Comparison of ENCODE assay signal across 8 mouse cellular contexts in the genomic region with DNA sequence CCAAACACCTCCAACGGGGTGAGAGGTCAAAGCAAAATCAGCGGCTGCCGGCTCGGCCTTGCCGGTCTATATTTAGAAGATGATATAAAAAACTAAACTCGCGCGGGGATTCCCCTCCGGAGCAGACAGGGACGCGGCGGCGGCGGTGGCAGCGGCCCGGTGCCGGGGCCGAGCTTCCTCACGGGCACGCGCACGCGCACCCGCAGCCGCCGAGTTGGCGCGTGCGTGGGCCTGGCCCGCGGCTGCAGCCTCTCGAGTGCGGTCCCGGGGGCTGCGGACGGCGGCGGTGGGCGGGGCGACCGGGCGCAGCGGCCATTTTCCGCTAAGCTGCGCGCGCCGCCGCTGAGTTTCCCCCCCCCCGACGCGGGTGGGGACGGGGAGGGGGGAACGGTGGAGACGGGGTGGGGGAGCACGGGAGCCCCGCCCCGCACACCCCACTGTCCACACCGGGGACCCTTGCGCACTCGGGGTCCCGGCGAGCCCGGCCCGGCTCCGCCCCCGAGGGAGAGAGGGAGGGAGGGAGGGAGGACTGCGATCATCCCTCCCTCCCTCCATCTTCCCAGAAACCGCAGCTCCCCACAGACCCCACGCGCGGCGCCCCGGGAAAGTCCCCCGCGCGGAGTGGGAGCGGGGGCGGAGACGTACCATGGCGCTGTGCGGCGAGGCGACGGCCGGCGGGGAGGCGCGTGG. TPM values are rescaled to one million over a fixed set of nuclear protein-coding genes. Genes with fewer than 3 reads are reported as not detected.
DNase-seq lines count a peak whose midpoint lies in the region; ATAC-seq and TF ChIP-seq lines count a peak whose summit lies in the region.

No protein-coding gene starts in this region.

- no peaks in the 10 kb centered on the region for H3K36me3 ChIP-seq in embryonic facial prominence, embryonic 11.5 days (replicated peaks; ENCODE audit: control insufficient read depth, insufficient read depth, low read depth, low read length)
- no peaks in the 10 kb centered on the region for H3K36me3 ChIP-seq in kidney, embryonic 14.5 days (ENCODE audit: control insufficient read depth, insufficient read depth, low read length)
- H3K36me3 ChIP-seq in liver, embryonic 13.5 days: no peaks in the 10 kb centered on the region
- H3K36me3 ChIP-seq in neural tube, embryonic 11.5 days (ENCODE audit: control insufficient read depth, insufficient read depth, low read length): no peaks in the 10 kb centered on the region
- no peaks in the 10 kb centered on the region for H3K36me3 ChIP-seq in stomach, postnatal 0 days (ENCODE audit: control insufficient read depth, insufficient read depth, low read length)

- H3K4me3 ChIP-seq in embryonic facial prominence, embryonic 11.5 days (ENCODE audit: low read depth, low read length): peak overlapping the region; percentile 81
- peak overlapping the region; percentile 82 for H3K4me3 ChIP-seq in kidney, embryonic 14.5 days (ENCODE audit: low read length)
- peak overlapping the region; percentile 76 for H3K4me3 ChIP-seq in liver, embryonic 13.5 days (replicated peaks)
- H3K4me3 ChIP-seq in neural tube, embryonic 11.5 days (ENCODE audit: low read depth, low read length): peak overlapping the region; percentile 86
- peak overlapping the region; percentile 75 for H3K4me3 ChIP-seq in stomach, postnatal 0 days (ENCODE audit: low read depth, low read length)

- peaks cover 9% of the 10 kb centered on the region for H3K4me1 ChIP-seq in embryonic facial prominence, embryonic 11.5 days (ENCODE audit: control insufficient read depth, insufficient read depth, low read length)
- peaks cover 24% of the 10 kb centered on the region for H3K4me1 ChIP-seq in kidney, embryonic 14.5 days (ENCODE audit: control insufficient read depth, insufficient read depth, low read length)
- H3K4me1 ChIP-seq in liver, embryonic 13.5 days (replicated peaks): peaks cover 73% of the 10 kb centered on the region
- peaks cover 17% of the 10 kb centered on the region for H3K4me1 ChIP-seq in neural tube, embryonic 11.5 days (ENCODE audit: control insufficient read depth, insufficient read depth, low read length)
- H3K4me1 ChIP-seq in stomach, postnatal 0 days (replicated peaks; ENCODE audit: control insufficient read depth, insufficient read depth): peaks cover 4% of the 10 kb centered on the region; the same call in 1 of the 2 replicates

- TF ChIP-seq CTCF in stomach, postnatal 0 days (IDR thresholded peaks at IDR 0.05; ENCODE audit: low read depth): no peak

- peak overlapping the region; percentile 83 for H3K9ac ChIP-seq in embryonic facial prominence, embryonic 11.5 days (replicated peaks; ENCODE audit: low read length)
- peak overlapping the region; percentile 86 for H3K9ac ChIP-seq in kidney, embryonic 14.5 days (ENCODE audit: low read depth, low read length)
- peak overlapping the region; percentile 76 for H3K9ac ChIP-seq in liver, embryonic 13.5 days
- peak overlapping the region; percentile 90 for H3K9ac ChIP-seq in neural tube, embryonic 11.5 days (ENCODE audit: low read length)
- H3K9ac ChIP-seq in stomach, postnatal 0 days (ENCODE audit: low read length): peak overlapping the region; percentile 81

- no peak for ATAC-seq in embryonic facial prominence, embryonic 11.5 days (replicated peaks; ENCODE audit: insufficient number of reproducible peaks, low FRiP score, low TSS enrichment, low read depth)
- ATAC-seq in kidney, embryonic 14.5 days (ENCODE audit: low FRiP score, low TSS enrichment): peak; percentile 0; the same call in 1 of the 2 replicates
- peak; percentile 3; the same call in 1 of the 2 replicates for ATAC-seq in liver, embryonic 13.5 days (ENCODE audit: low read depth)
- no peak for ATAC-seq in neural tube, embryonic 11.5 days (ENCODE audit: insufficient read depth, low FRiP score, low TSS enrichment)
- ATAC-seq in stomach, postnatal 0 days (ENCODE audit: low FRiP score, low TSS enrichment): peak; percentile 18

- peak; percentile 76 to 89 for DNase-seq in left cerebral cortex, adult 18-20 months (ENCODE audit: low spot score in 2 of 2)
- DNase-seq in left cerebral cortex, adult 11 months (ENCODE audit: low spot score): no peak
- peak; percentile 80 for DNase-seq in embryonic facial prominence, embryonic 11.5 days (ENCODE audit: low spot score)
- DNase-seq in heart, adult 9 months (ENCODE audit: low spot score in 2 of 2): peak; percentile 90
- DNase-seq in liver, embryonic 13.5 days: no peak
- DNase-seq in neural tube, embryonic 11.5 days (ENCODE audit: low spot score): peak; percentile 87
- DNase-seq in stomach, postnatal 0 days (ENCODE audit: low spot score): peak; percentile 77

- no peaks in the 10 kb centered on the region for H3K9me3 ChIP-seq in embryonic facial prominence, embryonic 11.5 days (replicated peaks; ENCODE audit: control insufficient read depth, low read length)
- H3K9me3 ChIP-seq in kidney, embryonic 14.5 days (ENCODE audit: control insufficient read depth, low read length): no peaks in the 10 kb centered on the region
- H3K9me3 ChIP-seq in liver, embryonic 13.5 days (replicated peaks): no peaks in the 10 kb centered on the region
- no peaks in the 10 kb centered on the region for H3K9me3 ChIP-seq in neural tube, embryonic 11.5 days (ENCODE audit: control insufficient read depth, low read length)
- H3K9me3 ChIP-seq in stomach, postnatal 0 days (ENCODE audit: control insufficient read depth, low read length): no peaks in the 10 kb centered on the region

- no peak for TF ChIP-seq EP300 in stomach, postnatal 0 days (optimal IDR thresholded peaks at IDR 0.05)

- peak overlapping the region; percentile 90 for H3K4me2 ChIP-seq in embryonic facial prominence, embryonic 11.5 days (ENCODE audit: low read depth, low read length)
- H3K4me2 ChIP-seq in kidney, embryonic 14.5 days (replicated peaks; ENCODE audit: low read depth, low read length): peak overlapping the region; percentile 81
- H3K4me2 ChIP-seq in liver, embryonic 13.5 days: peak overlapping the region; percentile 97
- peak overlapping the region; percentile 88 for H3K4me2 ChIP-seq in neural tube, embryonic 11.5 days (ENCODE audit: low read depth)
- peak overlapping the region; percentile 86 for H3K4me2 ChIP-seq in stomach, postnatal 0 days (replicated peaks; ENCODE audit: low read depth)

- peak overlapping the region; percentile 81 for H3K27ac ChIP-seq in embryonic facial prominence, embryonic 11.5 days (replicated peaks; ENCODE audit: low read depth, low read length)
- peak overlapping the region; percentile 93 for H3K27ac ChIP-seq in kidney, embryonic 14.5 days (ENCODE audit: low read depth, low read length)
- H3K27ac ChIP-seq in liver, embryonic 13.5 days: peak overlapping the region; percentile 82
- H3K27ac ChIP-seq in neural tube, embryonic 11.5 days (ENCODE audit: low read depth, low read length): peak overlapping the region; percentile 77
- peak overlapping the region; percentile 94 for H3K27ac ChIP-seq in stomach, postnatal 0 days (replicated peaks)

- WGBS in embryonic facial prominence, embryonic 11.5 days: under 1% methylated on average over 55 of the region's 89 CpGs
- 0% methylated on average over 50 of the region's 89 CpGs for WGBS in kidney, embryonic 14.5 days
- WGBS in liver, embryonic 13.5 days (ENCODE audit: insufficient replicate concordance): under 1% methylated on average over 64 of the region's 89 CpGs
- WGBS in neural tube, embryonic 11.5 days: under 1% methylated on average over 41 of the region's 89 CpGs
- WGBS in stomach, postnatal 0 days: under 1% methylated on average over 40 of the region's 89 CpGs

- peaks cover 26% of the 10 kb centered on the region for H3K27me3 ChIP-seq in embryonic facial prominence, embryonic 11.5 days (ENCODE audit: control insufficient read depth, insufficient read depth, low read length)
- no peaks in the 10 kb centered on the region for H3K27me3 ChIP-seq in kidney, embryonic 14.5 days (ENCODE audit: control insufficient read depth, insufficient read depth, low read length)
- H3K27me3 ChIP-seq in liver, embryonic 13.5 days: peaks cover 76% of the 10 kb centered on the region
- H3K27me3 ChIP-seq in neural tube, embryonic 11.5 days (ENCODE audit: control insufficient read depth, insufficient read depth, low read length): peaks cover 47% of the 10 kb centered on the region
- no peaks in the 10 kb centered on the region for H3K27me3 ChIP-seq in stomach, postnatal 0 days (ENCODE audit: control insufficient read depth, insufficient read depth, low read length)

RNA-seq across cellular contexts. Expression of gene Nfic, which starts 25.1 kb away (rescaled TPM):
- total RNA-seq in left cerebral cortex, adult 18-20 months (2021): 10 to 100 TPM; 84.7 to 91.7 TPM
- 13.1 and 16.1 TPM in 2 replicates for polyA plus RNA-seq in embryonic facial prominence, embryonic 11.5 days (2014; fragmentation: Nextera tagmentation; extraction: Ambion mirVana)
- polyA plus RNA-seq in kidney, embryonic 14.5 days (2014; fragmentation: Nextera tagmentation; extraction: Ambion mirVana): 47.3 and 59.0 TPM in 2 replicates
- polyA plus RNA-seq in liver, embryonic 13.5 days (2015; fragmentation: Nextera tagmentation; extraction: Ambion mirVana): 9.8 and 9.9 TPM in 2 replicates
- polyA plus RNA-seq in neural tube, embryonic 11.5 days (2014; fragmentation: Nextera tagmentation; extraction: Ambion mirVana): 16.8 TPM in 2 replicates
- 40.4 and 42.4 TPM in 2 replicates for polyA plus RNA-seq in stomach, postnatal 0 days (2015; fragmentation: Nextera tagmentation; extraction: Ambion mirVana)

RNA-seq across cellular contexts. Expression of gene Smim24, which starts 37.4 kb away (rescaled TPM):
- 1 to 10 TPM; 1.1 to 1.2 TPM for total RNA-seq in left cerebral cortex, adult 18-20 months (2021)
- polyA plus RNA-seq in embryonic facial prominence, embryonic 11.5 days (2014; fragmentation: Nextera tagmentation; extraction: Ambion mirVana): 3.4 and 4.1 TPM in 2 replicates
- 14.9 and 16.4 TPM in 2 replicates for polyA plus RNA-seq in kidney, embryonic 14.5 days (2014; fragmentation: Nextera tagmentation; extraction: Ambion mirVana)
- polyA plus RNA-seq in liver, embryonic 13.5 days (2015; fragmentation: Nextera tagmentation; extraction: Ambion mirVana): 1.8 TPM in 2 replicates
- polyA plus RNA-seq in neural tube, embryonic 11.5 days (2014; fragmentation: Nextera tagmentation; extraction: Ambion mirVana): 1.9 and 3.5 TPM in 2 replicates
- polyA plus RNA-seq in stomach, postnatal 0 days (2015; fragmentation: Nextera tagmentation; extraction: Ambion mirVana): 205 and 239 TPM in 2 replicates

RNA-seq across cellular contexts. Expression of gene Gm48552, which starts 41.5 kb away (rescaled TPM):
- total RNA-seq in left cerebral cortex, adult 18-20 months (2021): 1 to 10 TPM; 2.7 to 2.8 TPM
- polyA plus RNA-seq in embryonic facial prominence, embryonic 11.5 days (2014; fragmentation: Nextera tagmentation; extraction: Ambion mirVana): 0.63 TPM in 1 of 2 replicates, not detected in the other
- 0.61 and 1.5 TPM in 2 replicates for polyA plus RNA-seq in kidney, embryonic 14.5 days (2014; fragmentation: Nextera tagmentation; extraction: Ambion mirVana)
- 0.93 TPM in 1 of 2 replicates, not detected in the other for polyA plus RNA-seq in liver, embryonic 13.5 days (2015; fragmentation: Nextera tagmentation; extraction: Ambion mirVana)
- 0.97 and 1.3 TPM in 2 replicates for polyA plus RNA-seq in neural tube, embryonic 11.5 days (2014; fragmentation: Nextera tagmentation; extraction: Ambion mirVana)
- 0.29 and 0.36 TPM in 2 replicates for polyA plus RNA-seq in stomach, postnatal 0 days (2015; fragmentation: Nextera tagmentation; extraction: Ambion mirVana)

RNA-seq across cellular contexts. Expression of gene Gm48551, which starts 46.0 kb away (rescaled TPM):
- 1 to 10 TPM; 3.1 to 3.8 TPM for total RNA-seq in left cerebral cortex, adult 18-20 months (2021)
- polyA plus RNA-seq in embryonic facial prominence, embryonic 11.5 days (2014; fragmentation: Nextera tagmentation; extraction: Ambion mirVana): 2.5 and 4.1 TPM in 2 replicates
- 3.5 and 3.8 TPM in 2 replicates for polyA plus RNA-seq in kidney, embryonic 14.5 days (2014; fragmentation: Nextera tagmentation; extraction: Ambion mirVana)
- polyA plus RNA-seq in liver, embryonic 13.5 days (2015; fragmentation: Nextera tagmentation; extraction: Ambion mirVana): 0.86 and 0.89 TPM in 2 replicates
- polyA plus RNA-seq in neural tube, embryonic 11.5 days (2014; fragmentation: Nextera tagmentation; extraction: Ambion mirVana): 1.7 and 3.0 TPM in 2 replicates
- polyA plus RNA-seq in stomach, postnatal 0 days (2015; fragmentation: Nextera tagmentation; extraction: Ambion mirVana): 1.1 and 1.4 TPM in 2 replicates

RNA-seq across cellular contexts. Expression of gene Dohh, which starts 46.1 kb away (rescaled TPM):
- total RNA-seq in left cerebral cortex, adult 18-20 months (2021): 10 to 100 TPM; 87.4 to 97.6 TPM
- polyA plus RNA-seq in embryonic facial prominence, embryonic 11.5 days (2014; fragmentation: Nextera tagmentation; extraction: Ambion mirVana): 45.0 and 52.5 TPM in 2 replicates
- polyA plus RNA-seq in kidney, embryonic 14.5 days (2014; fragmentation: Nextera tagmentation; extraction: Ambion mirVana): 59.2 and 73.9 TPM in 2 replicates
- 61.1 and 68.7 TPM in 2 replicates for polyA plus RNA-seq in liver, embryonic 13.5 days (2015; fragmentation: Nextera tagmentation; extraction: Ambion mirVana)
- polyA plus RNA-seq in neural tube, embryonic 11.5 days (2014; fragmentation: Nextera tagmentation; extraction: Ambion mirVana): 64.1 and 76.1 TPM in 2 replicates
- 59.4 and 63.0 TPM in 2 replicates for polyA plus RNA-seq in stomach, postnatal 0 days (2015; fragmentation: Nextera tagmentation; extraction: Ambion mirVana)

Comparison
In these comparisons a context has a peak if more than half of its experiments do, and no peak if none do; other contexts are left out.
1. DNase-seq: peak in left cerebral cortex, adult 18-20 months (2 of 2), embryonic facial prominence, embryonic 11.5 days (single experiment), heart, adult 9 months (2 of 2), neural tube, embryonic 11.5 days (single experiment) and stomach, postnatal 0 days (single experiment); none in left cerebral cortex, adult 11 months (single experiment) and liver, embryonic 13.5 days (single experiment).
2. ATAC-seq: peak in kidney, embryonic 14.5 days (single experiment), liver, embryonic 13.5 days (single experiment) and stomach, postnatal 0 days (single experiment); none in embryonic facial prominence, embryonic 11.5 days (single experiment) and neural tube, embryonic 11.5 days (single experiment).
3. RNA of gene Smim24, which starts 37.4 kb away (polyA plus RNA-seq): 205 to 239 TPM in stomach, postnatal 0 days; 14.9 to 16.4 TPM in kidney, embryonic 14.5 days, 3.4 to 4.1 TPM in embryonic facial prominence, embryonic 11.5 days, 1.9 to 3.5 TPM in neural tube, embryonic 11.5 days and 1.8 TPM in liver, embryonic 13.5 days; every median in the first group is over 10 times any median in the second.
4. Peak in every context shown above with its lines, with median percentiles within 50 percentile points of each other: H3K27ac ChIP-seq, H3K4me2 ChIP-seq, H3K4me3 ChIP-seq and H3K9ac ChIP-seq.